Mouse (Mus musculus) lung, adult 2 months (tissue): ENCODE measurements around the gene Lfng. TPM values are rescaled to one million over a fixed set of nuclear protein-coding genes. Genes with fewer than 3 reads are reported as not detected.

Experiments
- DNase-seq: peaks from one replicate; pipeline ENCODE4 v3.0.0; 2022
- H3K4me1 ChIP-seq: fragments of 200-500 bp; 2 replicates; pipeline ENCODE4 v1.6.1; 2011; ENCODE audit warnings: low read length; ENCODE audit not compliant: control insufficient read depth, insufficient read depth
- H3K4me3 ChIP-seq: fragments of 200-500 bp; replicated peaks from 2 replicates; pipeline ENCODE3; 2011; ENCODE audit warnings: low read depth, mild to moderate bottlenecking, control low read depth, low read length; ENCODE audit errors: extremely low read depth
- CTCF ChIP-seq: fragments of 200-500 bp; IDR thresholded peaks from 2 replicates; pipeline ENCODE4 v1.5.1; 2011; ENCODE audit warnings: mild to moderate bottlenecking, low read length, control low read depth; ENCODE audit not compliant: insufficient read depth
- POLR2A ChIP-seq: fragments of 200-500 bp; IDR thresholded peaks from 2 replicates; pipeline ENCODE4 v1.6.1; 2011; ENCODE audit warnings: low read depth, mild to moderate bottlenecking, control low read depth, low read length, borderline replicate concordance; ENCODE audit errors: extremely low read depth
- WGBS: fragments of 180-500 bp; shearing (Covaris S2); methylation state at CpG from one replicate; pipeline ENCODE4 v1.1.7; 2018; 5-methylcytosine and 5-hydroxymethylcytosine counted together
- polyA plus RNA-seq: library from polyadenylated mRNA; depleted of rRNA; stranded (reverse); fragments of >200 nt; gene quantifications from 2 replicates; pipeline ENCODE4 v1.2.3, GENCODE M21; 2012

The Lfng gene
- polyA plus RNA-seq, 1 experiment: 141 TPM

DNA sequence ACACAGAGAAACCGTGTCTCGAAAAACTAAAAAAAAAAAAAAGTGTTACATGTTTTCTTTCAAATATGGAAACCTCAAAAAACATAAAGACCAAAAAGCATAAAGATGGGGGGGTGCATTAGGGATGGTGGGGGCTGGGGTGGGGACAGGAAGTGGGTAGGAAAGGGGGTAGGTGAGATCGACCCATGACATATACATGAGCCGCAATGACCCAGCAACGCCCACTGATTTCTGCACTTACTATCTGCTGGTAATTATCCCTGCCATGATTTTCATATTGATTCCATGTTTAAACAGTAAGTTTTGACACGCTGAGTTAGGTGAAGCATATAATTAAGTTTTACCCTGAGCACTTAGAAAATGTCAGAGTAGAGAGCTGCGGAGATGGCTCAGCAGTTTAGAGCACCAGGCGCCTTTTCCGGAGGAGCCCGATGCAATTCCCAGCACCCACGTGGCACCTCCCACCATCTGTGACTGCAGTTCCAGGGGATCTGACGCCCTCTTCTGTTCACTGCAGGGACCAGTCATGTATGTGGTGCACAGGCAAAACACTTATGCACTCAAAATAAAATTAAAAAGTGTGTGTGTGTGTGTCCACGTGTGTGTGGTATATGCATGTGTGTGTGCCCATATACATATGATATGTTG lies 36.8 kb upstream of the Lfng start:
- H3K4me1 ChIP-seq: peaks cover 9% of the 10 kb centered on the region; the same call in 1 of the 2 replicates
- no peak for TF ChIP-seq POLR2A
- TF ChIP-seq CTCF: no peak
- WGBS: 92% methylated on average over 13 of the region's 13 CpGs
- DNase-seq: no peak
- no peak overlapping the region for H3K4me3 ChIP-seq

- DNase-seq: no peak
- no peak for TF ChIP-seq CTCF
- TF ChIP-seq POLR2A: no peak
- H3K4me3 ChIP-seq: no peak overlapping the region
- 84% methylated on average over 4 of the region's 4 CpGs for WGBS
- H3K4me1 ChIP-seq: peaks cover 10% of the 10 kb centered on the region; the same call in 1 of the 2 replicates
Measured at GRCm38 (mm10) chr5:140571201-140571600, 35.9 kb upstream of the Lfng start.

GRCm38 (mm10) chr5:140571673-140572072 lies 35.4 kb upstream of the Lfng start:
- peaks cover 10% of the 10 kb centered on the region; the same call in 1 of the 2 replicates for H3K4me1 ChIP-seq
- H3K4me3 ChIP-seq: no peak overlapping the region
- 57% methylated on average over 10 of the region's 10 CpGs for WGBS
- no peak for DNase-seq
- TF ChIP-seq CTCF: no peak
- TF ChIP-seq POLR2A: no peak

GRCm38 (mm10) chr5:140572611-140573010 lies 34.5 kb upstream of the Lfng start:
- no peak for TF ChIP-seq CTCF
- TF ChIP-seq POLR2A: no peak
- no peak for DNase-seq
- 63% methylated on average over 6 of the region's 6 CpGs for WGBS
- Histone ChIP-seq H3K4me1 (peaks cover 7% of the 10 kb centered on the region; the same call in 1 of the 2 replicates), H3K4me3 (no peak overlapping the region)

GRCm38 (mm10) chr5:140575381-140575866 lies 31.7 kb upstream of the Lfng start:
- 0 out of 2 replicates have a peak, but pooled peaks cover 2% of the 10 kb centered on the region for H3K4me1 ChIP-seq
- no peak for DNase-seq

DNA sequence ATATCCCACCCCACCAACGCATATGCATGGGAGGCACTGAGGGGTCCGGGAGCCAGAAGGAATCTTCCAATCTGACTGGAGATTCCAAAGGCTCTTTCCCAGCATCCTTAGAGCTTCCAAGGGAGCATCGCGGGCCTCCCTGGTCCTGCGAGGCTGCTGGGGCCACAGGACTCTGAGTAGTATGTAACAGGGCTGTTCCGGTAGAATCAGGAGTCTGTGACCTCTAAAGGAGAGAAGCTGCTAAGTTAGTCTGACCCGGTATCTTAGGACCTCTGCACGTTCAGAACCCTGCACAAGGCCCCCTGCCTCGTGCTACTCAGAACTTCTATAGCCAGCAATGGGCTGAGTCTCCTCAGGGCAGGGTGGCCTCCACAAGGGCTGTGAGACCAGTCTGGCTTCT lies 27.9 kb upstream of the Lfng start:
- TF ChIP-seq POLR2A (no peak), CTCF (no peak)
- Histone ChIP-seq H3K4me3 (no peak overlapping the region), H3K4me1 (0 out of 2 replicates have a peak, but pooled peaks cover 2% of the 10 kb centered on the region)
- no peak for DNase-seq
- WGBS: 81% methylated on average over 9 of the region's 9 CpGs

More at GRCm38 (mm10) chr5:140575381-140575866, 31.7 kb upstream of the Lfng start:
- WGBS: 47% methylated on average over 5 of the region's 5 CpGs
- no peak overlapping the region for H3K4me3 ChIP-seq
- TF ChIP-seq CTCF (no peak), POLR2A (no peak)

DNA sequence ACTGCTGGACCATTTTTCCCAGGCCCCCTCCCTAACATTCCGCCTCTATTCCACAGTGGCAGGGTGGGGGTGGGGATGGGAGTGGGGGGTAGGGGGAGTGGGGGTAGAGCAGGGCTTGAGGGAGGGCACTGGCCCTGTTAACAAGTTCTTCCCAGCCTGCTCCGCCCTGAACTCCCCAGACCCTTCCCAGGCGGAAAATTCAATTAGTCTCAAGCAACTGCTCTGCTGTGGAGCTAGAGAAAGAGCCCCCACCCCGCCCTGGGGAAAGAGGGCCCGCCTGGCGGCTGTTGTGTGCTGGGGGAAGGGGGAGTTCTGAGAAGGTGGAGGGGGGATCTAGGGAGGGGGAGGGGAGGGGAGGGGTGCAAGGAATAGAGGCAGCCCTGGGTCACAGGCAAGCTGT lies 27.3 kb upstream of the Lfng start:
- 66% methylated on average over 6 of the region's 6 CpGs for WGBS
- TF ChIP-seq CTCF (no peak), POLR2A (no peak)
- H3K4me1 ChIP-seq: 0 out of 2 replicates have a peak, but pooled peaks cover 2% of the 10 kb centered on the region
- no peak for DNase-seq
- H3K4me3 ChIP-seq: no peak overlapping the region

DNA sequence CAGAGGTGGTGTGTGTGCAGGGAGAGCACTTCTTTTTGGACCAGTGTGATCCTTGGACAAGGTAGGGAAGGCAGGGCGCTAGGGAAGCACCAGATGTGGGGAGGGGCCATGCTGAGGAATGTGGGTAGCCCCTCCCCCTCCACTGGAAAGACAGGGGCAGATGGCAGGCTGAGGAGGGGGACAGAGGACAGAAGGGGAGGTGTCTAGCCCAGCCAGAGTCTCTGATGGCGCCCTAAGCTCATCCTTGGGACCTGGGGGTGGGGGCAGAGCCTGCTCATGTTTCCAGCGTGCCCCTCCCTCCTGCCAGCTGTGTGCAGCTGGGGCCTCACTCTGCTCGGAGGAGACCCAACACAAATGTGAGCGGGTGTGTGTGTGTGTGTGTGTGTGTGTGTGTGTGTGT lies 25.6 kb upstream of the Lfng start:
- WGBS: 49% methylated on average over 5 of the region's 5 CpGs
- TF ChIP-seq POLR2A (no peak), CTCF (no peak)
- Histone ChIP-seq H3K4me1 (no peaks in the 10 kb centered on the region), H3K4me3 (no peak overlapping the region)
- no peak for DNase-seq

DNA sequence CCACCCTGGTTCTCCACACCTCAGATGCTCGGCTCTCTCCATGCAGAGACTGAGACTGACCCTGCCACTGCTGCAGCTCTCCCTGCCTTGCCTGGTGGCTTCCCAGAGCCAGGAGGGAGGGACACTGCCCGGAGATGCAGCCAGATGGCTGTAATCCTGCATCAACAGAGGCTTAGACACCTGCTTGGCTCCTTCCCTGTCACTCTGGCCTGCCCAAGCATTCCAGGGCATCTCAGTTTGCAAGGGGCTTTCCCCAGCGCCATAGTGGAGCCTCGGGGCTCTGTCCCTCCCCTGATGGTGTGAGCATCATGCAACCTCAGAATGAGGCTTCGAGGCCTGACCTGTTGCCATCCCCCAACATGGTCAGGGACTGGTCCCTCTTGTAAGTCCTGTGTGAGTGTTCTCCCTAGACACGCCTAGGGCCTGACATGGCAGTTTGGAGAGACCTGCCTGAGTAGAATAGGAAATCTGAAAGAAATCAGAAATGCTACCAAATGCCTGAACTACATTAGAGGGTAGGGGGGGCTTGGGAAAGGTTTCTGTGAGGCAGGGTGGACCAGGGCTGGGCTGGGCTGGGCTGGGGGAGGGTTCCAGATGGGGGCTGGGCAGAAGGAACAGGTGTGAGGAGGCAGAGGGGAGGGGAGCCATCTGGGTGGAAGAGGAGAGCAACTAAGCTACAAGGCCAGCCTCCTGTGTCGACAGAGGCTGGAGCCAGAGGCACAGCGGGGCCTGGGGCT lies 24.0 kb upstream of the Lfng start:
- no peak overlapping the region for H3K4me3 ChIP-seq
- WGBS: 64% methylated on average over 8 of the region's 8 CpGs
- H3K4me1 ChIP-seq: no peaks in the 10 kb centered on the region
- DNase-seq: no peak
- TF ChIP-seq POLR2A (no peak), CTCF (no peak)

- no peak for DNase-seq
- H3K4me3 ChIP-seq: no peak overlapping the region
- WGBS: 84% methylated on average over 6 of the region's 6 CpGs
- H3K4me1 ChIP-seq: no peaks in the 10 kb centered on the region
- no peak for TF ChIP-seq POLR2A
- TF ChIP-seq CTCF: no peak
Measured at GRCm38 (mm10) chr5:140583732-140584368, 23.3 kb upstream of the Lfng start.
